Mouse (Mus musculus) gastrocnemius, adult 18-20 months (tissue): ENCODE data around the gene Skp1a. TPM values are rescaled to one million over a fixed set of nuclear protein-coding genes. Genes with fewer than 3 reads are reported as not detected.

Source experiments
- DNase-seq: peaks from one replicate; pipeline ENCODE4 v3.0.0; 2021; ENCODE audit warnings: low spot score
- total RNA-seq, 2 experiments: library from RNA; stranded (reverse); gene quantifications; 2 replicates each; pipeline ENCODE4 v1.2.3; 2021

Skp1a gene
- total RNA-seq, 2 experiments from 2014 or later = 289 to 291 TPM

- DNase-seq = no peak
Observed at GRCm38 (mm10) chr11:52276961-52277391, 45.2 kb downstream of the Skp1a start.

DNA sequence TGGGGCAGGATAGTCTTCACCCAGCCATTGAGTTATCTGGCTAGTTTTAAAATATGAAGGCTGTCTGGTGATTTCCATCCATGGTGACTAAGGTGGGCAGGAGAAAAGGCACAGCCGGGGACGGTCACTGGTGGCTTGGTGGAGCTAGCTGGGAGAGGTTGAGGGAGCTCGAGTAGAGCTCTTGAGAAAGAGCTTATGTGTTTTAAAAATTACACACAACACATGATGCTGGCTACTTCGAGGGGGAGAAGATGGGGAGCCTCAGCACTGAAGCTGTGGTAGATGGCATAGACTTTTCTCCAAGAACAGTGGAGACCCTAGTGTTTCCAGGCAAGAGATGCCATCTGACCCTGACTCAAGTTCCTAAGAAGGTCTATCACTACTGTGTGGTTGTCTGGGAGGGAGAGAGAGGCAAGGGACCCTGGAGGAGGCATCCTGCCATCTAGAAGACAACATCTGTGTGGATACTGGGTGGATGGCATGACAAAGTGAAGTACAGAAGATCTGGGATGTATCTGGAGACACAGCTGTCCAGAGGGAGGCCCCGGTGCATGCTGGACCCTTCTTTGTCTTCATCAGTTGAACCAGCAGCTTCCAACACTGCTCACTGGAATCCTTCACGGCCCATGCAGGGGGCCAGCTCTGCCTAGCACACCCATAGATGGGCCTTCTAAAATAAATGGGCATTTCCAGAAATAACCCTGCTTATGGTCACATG lies 45.8 kb downstream of the Skp1a start:
- DNase-seq = no peak

GRCm38 (mm10) chr11:52278164-52278563 lies 46.4 kb downstream of the Skp1a start:
- DNase-seq = no peak

GRCm38 (mm10) chr11:52278991-52279390 lies 47.2 kb downstream of the Skp1a start:
- DNase-seq = no peak

GRCm38 (mm10) chr11:52279611-52280145 lies 47.9 kb downstream of the Skp1a start:
- no peak for DNase-seq

- no peak for DNase-seq
Observed at GRCm38 (mm10) chr11:52280566-52281455, 49.0 kb downstream of the Skp1a start.

DNA sequence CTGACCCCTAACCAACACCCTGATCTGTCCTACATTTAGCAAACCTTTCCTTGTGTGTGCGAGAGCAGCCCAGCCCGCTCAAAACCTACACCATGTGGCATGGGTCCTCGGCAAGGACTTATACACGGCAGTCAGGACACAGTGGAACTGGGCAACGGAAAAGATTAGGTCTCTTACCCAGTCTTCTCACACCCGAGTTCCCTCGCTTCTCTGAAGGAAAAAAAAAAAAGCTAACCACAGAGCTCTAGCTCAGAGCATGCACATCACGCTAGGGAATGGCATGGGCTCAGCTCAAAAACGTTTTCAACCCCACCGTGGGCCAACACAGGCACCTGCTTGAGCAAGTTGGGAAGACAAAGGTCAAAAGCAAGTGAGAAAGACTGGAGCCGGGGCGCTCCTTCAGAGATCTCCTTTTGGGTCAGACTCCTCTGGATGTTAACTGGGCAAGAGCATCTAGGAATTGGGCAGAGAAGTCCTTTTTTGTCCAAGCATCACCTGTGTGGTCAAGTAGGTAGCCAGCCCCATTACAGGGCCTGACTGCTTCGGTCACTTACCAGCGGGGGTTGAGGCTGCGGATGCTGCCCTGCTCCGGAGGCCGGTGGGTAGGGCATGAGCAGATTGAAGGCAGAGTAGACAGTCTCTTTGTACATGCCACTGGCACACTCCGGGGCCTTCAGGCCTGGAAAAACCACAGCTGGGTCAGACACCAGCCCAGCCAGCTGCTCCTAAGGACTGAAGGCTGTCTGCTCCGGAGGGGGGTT lies 50.0 kb downstream of the Skp1a start:
- no peak for DNase-seq

- DNase-seq = no peak
Observed at GRCm38 (mm10) chr11:52282420-52282773, 50.6 kb downstream of the Skp1a start.

- DNase-seq = peak; percentile 34
Observed at GRCm38 (mm10) chr11:52282774-52283595, 51.2 kb downstream of the Skp1a start, which contains the start of gene Tcf7. Tcf7 (minus strand) TSS chr11:52283014.

GRCm38 (mm10) chr11:52283596-52284571 lies 52.1 kb downstream of the Skp1a start:
- peak; percentile 31 for DNase-seq

GRCm38 (mm10) chr11:52286301-52286957 lies 54.6 kb downstream of the Skp1a start:
- DNase-seq = no peak

DNA sequence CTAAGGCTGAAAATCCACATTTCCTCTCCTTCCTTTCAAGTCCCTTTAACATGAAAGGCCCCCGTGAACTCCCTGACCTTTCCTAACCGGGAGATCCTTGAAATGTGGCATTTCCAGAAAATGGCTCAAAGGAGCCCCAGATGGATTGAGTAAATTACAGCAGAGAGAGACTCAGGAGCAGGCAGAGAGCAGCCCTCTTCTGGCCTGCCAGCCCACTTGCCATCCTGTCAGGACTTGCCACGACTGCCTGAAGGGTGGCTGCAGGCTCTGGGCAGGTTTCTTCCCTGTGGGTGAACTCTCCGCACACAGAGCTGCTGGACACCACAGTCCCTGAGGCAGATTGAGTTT lies 55.1 kb downstream of the Skp1a start:
- DNase-seq = no peak

DNA sequence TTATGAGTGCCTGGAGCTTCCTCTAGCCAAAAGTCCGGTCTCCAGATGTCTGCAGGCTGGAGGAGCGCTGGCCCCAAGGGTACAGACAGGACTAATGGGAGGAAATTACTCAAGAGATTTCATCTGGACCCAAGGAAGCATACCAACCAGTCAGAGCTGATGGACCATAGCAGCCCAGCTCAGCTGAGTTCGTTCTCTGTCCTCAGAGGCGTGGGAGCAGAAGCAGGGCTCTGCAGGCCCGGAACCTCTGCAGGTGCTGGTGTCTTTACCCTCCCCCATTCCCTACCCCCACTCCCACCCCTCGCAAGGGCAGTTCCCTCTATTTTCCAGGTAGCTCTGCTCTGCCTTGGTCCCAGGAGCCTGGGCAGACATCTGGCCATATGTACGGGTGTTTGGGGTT lies 60.6 kb downstream of the Skp1a start:
- DNase-seq = no peak

GRCm38 (mm10) chr11:52292894-52293293 lies 61.1 kb downstream of the Skp1a start:
- DNase-seq = no peak

DNA sequence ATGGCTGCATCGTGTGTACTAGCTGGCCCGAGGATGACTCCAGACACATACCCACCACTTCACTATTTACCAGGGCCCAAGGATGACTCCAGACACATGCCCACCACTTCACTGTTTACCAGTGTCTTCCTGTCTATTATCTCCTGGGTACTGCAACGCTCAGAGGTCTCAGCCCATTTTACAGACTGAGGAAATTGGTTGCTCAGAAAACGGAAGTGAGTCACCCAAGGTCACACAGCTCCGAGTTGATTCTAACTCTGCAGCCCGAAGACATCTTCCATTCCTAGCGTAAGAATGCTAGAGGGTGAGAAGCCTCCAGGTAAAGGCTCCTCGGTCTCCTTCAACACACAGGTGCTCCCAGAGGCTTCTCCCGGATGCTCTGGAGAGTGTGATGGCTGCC lies 62.3 kb downstream of the Skp1a start:
- DNase-seq = no peak
